ENCODE assay signal across 7 mouse cellular contexts in genomic region chr5:29293194-29293593, GRCm38 (mm10).
DNase-seq lines count a peak whose midpoint lies in the region; ATAC-seq and TF ChIP-seq lines count a peak whose summit lies in the region.

No protein-coding gene starts in this region.

- peaks cover 14% of the 10 kb centered on the region for H3K4me1 ChIP-seq in bone marrow macrophage, adult 2 months (ENCODE audit: control insufficient read depth, insufficient read depth, low read length)
- no peaks in the 10 kb centered on the region for H3K4me1 ChIP-seq in lung, embryonic 14.5 days (ENCODE audit: insufficient read depth)

- H3K27me3 ChIP-seq in lung, embryonic 14.5 days (ENCODE audit: insufficient read depth, low read length) = no peaks in the 10 kb centered on the region

- WGBS in lung, embryonic 14.5 days = 19% methylated on average over 2 of the region's 2 CpGs

- TF ChIP-seq POLR2A in bone marrow macrophage, adult 2 months (IDR thresholded peaks at IDR 0.05; ENCODE audit: borderline replicate concordance, low read depth, low read length) = no peak

- H3K9ac ChIP-seq in lung, embryonic 14.5 days = no peak overlapping the region

- ATAC-seq in lung, embryonic 14.5 days (ENCODE audit: insufficient read depth) = no peak

- H3K27ac ChIP-seq in bone marrow macrophage, adult 2 months (ENCODE audit: insufficient read depth, low read depth, low read length) = no peak overlapping the region
- no peak overlapping the region for H3K27ac ChIP-seq in lung, embryonic 14.5 days (ENCODE audit: low read depth)

- TF ChIP-seq CTCF in bone marrow macrophage, adult 2 months (IDR thresholded peaks at IDR 0.05; ENCODE audit: low read depth, low read length) = peak; percentile 79
- TF ChIP-seq CTCF in lung, embryonic 14.5 days (IDR thresholded peaks at IDR 0.05; ENCODE audit: low read depth) = peak; percentile 93

- H3K36me3 ChIP-seq in lung, embryonic 14.5 days (ENCODE audit: insufficient read depth) = no peaks in the 10 kb centered on the region

- no peak overlapping the region for H3K4me2 ChIP-seq in lung, embryonic 14.5 days

- H3K9me3 ChIP-seq in lung, embryonic 14.5 days (ENCODE audit: low read depth, low read length) = no peaks in the 10 kb centered on the region

- DNase-seq in 416B (ENCODE audit: low read depth) = peak; percentile 52
- peak; percentile 42 for DNase-seq in CD4-positive helper T cell, adult 2 months (ENCODE audit: low read depth, low spot score)
- DNase-seq in fibroblast of lung, adult 2 months (ENCODE audit: low read depth) = peak; percentile 10
- DNase-seq in kidney, postnatal 10 days = peak; percentile 78
- DNase-seq in lung, embryonic 14.5 days = peak; percentile 86
- DNase-seq in spleen, adult 12 weeks (ENCODE audit: low spot score) = peak; percentile 5

- H3K4me3 ChIP-seq in bone marrow macrophage, adult 2 months (ENCODE audit: insufficient read depth, low read length) = no peak overlapping the region
- no peak overlapping the region for H3K4me3 ChIP-seq in lung, embryonic 14.5 days (ENCODE audit: low read depth, low read length)

Comparison
In these comparisons a context has a peak if more than half of its experiments do, and no peak if none do; other contexts are left out.
1. DNase-seq: peak in every context shown above with its lines; median percentile 86 in lung, embryonic 14.5 days; 78 in kidney, postnatal 10 days; 52 in 416B; 42 in CD4-positive helper T cell, adult 2 months; 10 in fibroblast of lung, adult 2 months; 5 in spleen, adult 12 weeks.